Mouse (Mus musculus): ENCODE measurements around the gene Tmem150a.

- no peak for TF ChIP-seq CTCF (IDR thresholded peaks at IDR 0.05; ENCODE audit: low read depth)
- no peak for TF ChIP-seq EP300 (IDR thresholded peaks at IDR 0.05; ENCODE audit: low read depth)
These were observed 11.7 kb downstream of the Tmem150a start, which contains the start of gene Rnf181 for GRCm38 (mm10) chr6:72366844-72367443.

Measured in liver, postnatal 0 days (tissue).